Mouse (Mus musculus): ENCODE measurements around the gene Dock8. TPM values are rescaled to one million over a fixed set of nuclear protein-coding genes. Genes with fewer than 3 reads are reported as not detected.
A peak's percentile ranks its signal among the peaks of the same experiment; 100 is the strongest.

Dock8 gene
- polyA plus RNA-seq, 1 experiment, result 0.57 TPM

DNA sequence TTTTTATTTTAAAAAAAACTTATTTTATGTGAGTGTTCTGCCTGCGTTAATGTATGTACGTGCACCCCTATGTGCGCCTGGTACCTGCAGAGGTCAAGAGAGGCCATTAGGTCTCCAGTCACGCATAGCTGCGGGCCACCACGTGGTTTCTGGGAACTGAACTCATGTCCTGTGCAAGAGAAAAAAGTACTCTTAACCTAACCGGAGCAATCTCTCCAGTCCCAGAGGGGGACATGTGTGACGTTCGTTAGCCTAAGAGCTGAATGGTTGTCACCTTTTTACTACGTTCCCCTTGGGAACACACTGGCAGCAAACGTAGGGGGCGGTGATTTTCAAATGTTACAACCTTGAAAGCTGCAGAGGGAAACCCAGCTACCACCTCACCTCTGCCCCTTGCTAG, 207.6 kb downstream of the Dock8 start:
- Histone ChIP-seq H3K36me3 (ENCODE audit: control insufficient read depth, insufficient read depth, low read length, poor library complexity, severe bottlenecking) (no peaks in the 10 kb centered on the region), H3K4me3 (ENCODE audit: low read depth, low read length) (no peak overlapping the region), H3K27me3 (ENCODE audit: control insufficient read depth, insufficient read depth, low read length, poor library complexity, severe bottlenecking) (no peaks in the 10 kb centered on the region), H3K9me3 (replicated peaks; ENCODE audit: control insufficient read depth, insufficient read depth, low read length, poor library complexity, severe bottlenecking) (peaks cover 5% of the 10 kb centered on the region), H3K27ac (ENCODE audit: insufficient read depth, low read length) (no peak overlapping the region), H3K4me1 (ENCODE audit: control insufficient read depth, insufficient read depth, low read length) (no peaks in the 10 kb centered on the region), H3K9ac (ENCODE audit: low read depth, poor library complexity, severe bottlenecking) (no peak overlapping the region)
- TF ChIP-seq CTCF (IDR thresholded peaks at IDR 0.05; ENCODE audit: low read depth, low read length) (no peak), POLR2A (IDR thresholded peaks at IDR 0.05; ENCODE audit: insufficient read depth, low read length) (no peak), EP300 (IDR thresholded peaks at IDR 0.05; ENCODE audit: insufficient read depth, low read depth, low read length) (no peak)

GRCm38 (mm10) chr19:25207731-25208361, 208.5 kb downstream of the Dock8 start:
- peaks cover 5% of the 10 kb centered on the region for H3K9me3 ChIP-seq (replicated peaks; ENCODE audit: control insufficient read depth, insufficient read depth, low read length, poor library complexity, severe bottlenecking)
- 0 out of 2 replicates have a peak overlapping the region, but pooled peaks have one; percentile 6 for H3K4me3 ChIP-seq (ENCODE audit: low read depth, low read length)
- H3K27ac ChIP-seq (ENCODE audit: insufficient read depth, low read length), result no peak overlapping the region
- no peak overlapping the region for H3K9ac ChIP-seq (ENCODE audit: low read depth, poor library complexity, severe bottlenecking)
- no peaks in the 10 kb centered on the region for H3K27me3 ChIP-seq (ENCODE audit: control insufficient read depth, insufficient read depth, low read length, poor library complexity, severe bottlenecking)
- no peak for TF ChIP-seq POLR2A (IDR thresholded peaks at IDR 0.05; ENCODE audit: insufficient read depth, low read length)
- no peak for TF ChIP-seq CTCF (IDR thresholded peaks at IDR 0.05; ENCODE audit: low read depth, low read length)
- no peak for TF ChIP-seq EP300 (IDR thresholded peaks at IDR 0.05; ENCODE audit: insufficient read depth, low read depth, low read length)
- no peaks in the 10 kb centered on the region for H3K36me3 ChIP-seq (ENCODE audit: control insufficient read depth, insufficient read depth, low read length, poor library complexity, severe bottlenecking)
- no peaks in the 10 kb centered on the region for H3K4me1 ChIP-seq (ENCODE audit: control insufficient read depth, insufficient read depth, low read length)

GRCm38 (mm10) chr19:25208596-25209110, 209.3 kb downstream of the Dock8 start:
- Histone ChIP-seq H3K9ac (ENCODE audit: low read depth, poor library complexity, severe bottlenecking) (no peak overlapping the region), H3K27me3 (ENCODE audit: control insufficient read depth, insufficient read depth, low read length, poor library complexity, severe bottlenecking) (no peaks in the 10 kb centered on the region), H3K9me3 (replicated peaks; ENCODE audit: control insufficient read depth, insufficient read depth, low read length, poor library complexity, severe bottlenecking) (peaks cover 4% of the 10 kb centered on the region), H3K4me3 (ENCODE audit: low read depth, low read length) (no peak overlapping the region; the same call in 1 of the 2 replicates), H3K27ac (ENCODE audit: insufficient read depth, low read length) (no peak overlapping the region), H3K36me3 (ENCODE audit: control insufficient read depth, insufficient read depth, low read length, poor library complexity, severe bottlenecking) (no peaks in the 10 kb centered on the region), H3K4me1 (ENCODE audit: control insufficient read depth, insufficient read depth, low read length) (no peaks in the 10 kb centered on the region)
- TF ChIP-seq POLR2A (IDR thresholded peaks at IDR 0.05; ENCODE audit: insufficient read depth, low read length) (no peak), EP300 (IDR thresholded peaks at IDR 0.05; ENCODE audit: insufficient read depth, low read depth, low read length) (no peak), CTCF (IDR thresholded peaks at IDR 0.05; ENCODE audit: low read depth, low read length) (no peak)

GRCm38 (mm10) chr19:25220611-25221010, 221.3 kb downstream of the Dock8 start:
- Histone ChIP-seq H3K9me3 (replicated peaks; ENCODE audit: control insufficient read depth, insufficient read depth, low read length, poor library complexity, severe bottlenecking) (no peaks in the 10 kb centered on the region), H3K9ac (ENCODE audit: low read depth, poor library complexity, severe bottlenecking) (no peak overlapping the region), H3K36me3 (ENCODE audit: control insufficient read depth, insufficient read depth, low read length, poor library complexity, severe bottlenecking) (no peaks in the 10 kb centered on the region), H3K27me3 (ENCODE audit: control insufficient read depth, insufficient read depth, low read length, poor library complexity, severe bottlenecking) (no peaks in the 10 kb centered on the region), H3K4me1 (ENCODE audit: control insufficient read depth, insufficient read depth, low read length) (no peaks in the 10 kb centered on the region), H3K27ac (ENCODE audit: insufficient read depth, low read length) (no peak overlapping the region), H3K4me3 (ENCODE audit: low read depth, low read length) (no peak overlapping the region)
- TF ChIP-seq CTCF (IDR thresholded peaks at IDR 0.05; ENCODE audit: low read depth, low read length) (no peak), EP300 (IDR thresholded peaks at IDR 0.05; ENCODE audit: insufficient read depth, low read depth, low read length) (no peak), POLR2A (IDR thresholded peaks at IDR 0.05; ENCODE audit: insufficient read depth, low read length) (no peak)

DNA sequence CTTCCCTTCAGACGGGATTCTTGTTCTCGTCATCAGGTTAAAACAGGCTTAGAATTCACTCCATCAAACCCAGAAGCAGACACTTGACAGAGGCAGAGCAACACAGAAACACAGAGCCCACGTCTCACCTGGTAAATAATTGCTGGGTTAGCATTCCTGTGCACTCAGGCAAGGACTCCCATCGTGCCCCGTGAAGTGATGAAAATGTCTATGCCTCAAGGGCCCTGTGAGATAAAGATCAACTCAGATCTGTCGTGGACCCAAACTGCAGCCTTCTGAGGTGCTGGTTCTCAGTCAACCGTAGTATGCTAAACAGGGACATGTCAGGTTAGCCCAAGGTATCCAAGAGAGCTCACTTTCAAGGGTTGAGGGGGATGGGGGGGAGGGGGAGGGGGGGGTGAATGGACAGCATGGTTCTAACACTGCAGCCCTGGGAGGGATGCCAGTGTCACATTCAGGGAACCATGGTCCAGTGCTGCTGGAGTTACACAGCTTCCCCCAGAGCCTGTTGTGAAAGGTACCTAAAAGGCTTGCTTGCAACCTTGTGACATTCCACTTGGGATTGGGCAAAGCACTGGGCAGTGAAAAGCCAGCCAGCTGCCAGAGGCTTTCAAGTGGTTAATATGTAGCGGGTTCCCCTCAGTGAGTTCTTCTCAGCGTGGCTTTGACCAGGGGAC, 222.8 kb downstream of the Dock8 start:
- H3K9ac ChIP-seq (ENCODE audit: low read depth, poor library complexity, severe bottlenecking), result no peak overlapping the region
- H3K36me3 ChIP-seq (ENCODE audit: control insufficient read depth, insufficient read depth, low read length, poor library complexity, severe bottlenecking), result no peaks in the 10 kb centered on the region
- H3K27me3 ChIP-seq (ENCODE audit: control insufficient read depth, insufficient read depth, low read length, poor library complexity, severe bottlenecking), result no peaks in the 10 kb centered on the region
- H3K27ac ChIP-seq (ENCODE audit: insufficient read depth, low read length), result no peak overlapping the region
- no peaks in the 10 kb centered on the region for H3K9me3 ChIP-seq (replicated peaks; ENCODE audit: control insufficient read depth, insufficient read depth, low read length, poor library complexity, severe bottlenecking)
- TF ChIP-seq CTCF (IDR thresholded peaks at IDR 0.05; ENCODE audit: low read depth, low read length), result no peak
- no peak for TF ChIP-seq EP300 (IDR thresholded peaks at IDR 0.05; ENCODE audit: insufficient read depth, low read depth, low read length)
- TF ChIP-seq POLR2A (IDR thresholded peaks at IDR 0.05; ENCODE audit: insufficient read depth, low read length), result no peak
- no peaks in the 10 kb centered on the region for H3K4me1 ChIP-seq (ENCODE audit: control insufficient read depth, insufficient read depth, low read length)
- no peak overlapping the region for H3K4me3 ChIP-seq (ENCODE audit: low read depth, low read length)
